Mouse (Mus musculus) E14TG2a.4 (cell line): ENCODE results near the gene Nr4a1.

Experiments used
- CTCF ChIP-seq: conservative IDR thresholded peaks from 2 replicates; pipeline ENCODE4 v1.5.1; 2014; ENCODE audit warnings: low read length
- NANOG ChIP-seq: IDR thresholded peaks from 2 replicates; pipeline ENCODE4 v1.6.1; 2014; ENCODE audit warnings: borderline replicate concordance, low read length, mixed read lengths

- TF ChIP-seq CTCF (no peak), NANOG (no peak)
These were observed 63.9 kb downstream of the Nr4a1 start for GRCm38 (mm10) chr15:101317814-101318500.
